Mouse (Mus musculus) mature B cell (primary cell): ENCODE measurements around the gene Ppara.

ENCODE experiments used
- in situ Hi-C: fragments of 300-500 bp; cut with MboI; formaldehyde crosslinking; loops from 2 replicates; pipeline ENCODE4 v1.14.3; 2019

The Ppara gene

DNA sequence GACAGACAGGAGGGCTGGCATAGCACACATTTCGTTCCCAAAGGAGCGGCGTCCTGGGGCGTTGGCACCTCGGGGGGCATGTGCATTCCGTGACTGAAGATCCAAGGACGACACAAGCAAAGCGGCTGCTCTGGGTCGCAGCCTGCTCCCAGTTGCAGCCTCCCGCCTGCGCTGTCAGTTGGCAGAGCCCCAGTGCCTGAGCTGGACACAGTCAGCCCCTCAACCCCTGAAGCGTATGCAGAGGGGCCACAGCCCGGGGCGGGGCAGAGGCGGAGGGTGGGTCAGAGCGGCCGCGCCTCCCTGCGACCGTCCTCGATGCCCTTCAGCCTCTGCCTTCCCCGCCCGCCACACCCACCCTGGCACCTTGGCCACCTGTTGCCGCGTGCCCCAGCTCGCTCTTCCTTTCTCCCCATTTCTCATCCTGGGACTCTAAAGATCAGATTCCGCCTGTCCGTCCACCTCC lies at the start of gene Ppara:
Gene Ppara, plus strand, starts transcription at position 413 of the 463 bp plus-strand sequence.
- in situ Hi-C loops: no loop called here

- in situ Hi-C loops: no loop called here
These were observed 48.0 kb upstream of the Ppara start for GRCm38 (mm10) chr15:85686641-85687395.

DNA sequence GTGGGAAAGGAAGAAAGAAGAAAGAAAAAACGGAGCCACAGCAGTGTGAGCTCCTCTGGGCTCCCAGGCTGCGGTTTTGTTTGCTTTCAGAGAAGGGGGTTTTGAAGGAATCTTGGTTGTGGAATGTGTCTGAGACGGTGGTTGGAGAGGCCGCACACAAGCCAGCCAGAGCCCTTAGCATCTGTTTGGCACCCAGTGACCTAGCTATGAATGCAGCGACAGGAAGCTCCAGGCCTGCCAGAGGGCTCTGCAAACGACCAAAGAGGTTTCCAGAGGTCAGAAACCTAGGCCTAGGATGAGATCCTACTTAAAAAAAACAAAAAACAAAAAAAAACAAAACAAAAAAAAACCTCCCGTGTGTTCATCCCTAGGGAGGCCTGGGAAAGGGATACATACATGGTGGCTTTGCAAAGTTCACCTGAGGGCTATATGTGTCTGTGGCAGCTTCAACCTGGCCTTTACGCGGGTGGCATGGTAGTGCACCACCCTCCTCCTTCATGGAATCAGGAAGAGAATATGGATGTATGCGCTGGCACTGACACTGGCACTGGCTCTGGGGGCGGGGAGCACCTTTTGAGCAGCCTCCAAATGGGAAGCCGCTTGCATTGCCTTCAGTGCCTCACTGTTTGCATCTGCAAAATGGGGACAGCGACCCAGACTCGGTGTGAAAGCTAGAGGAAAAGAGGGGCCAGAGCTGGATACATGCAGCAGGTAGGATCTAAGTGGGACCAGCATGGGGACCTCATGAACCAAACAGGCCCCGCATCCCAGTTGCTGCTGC lies 47.0 kb upstream of the Ppara start:
- in situ Hi-C loops: no loop called here

GRCm38 (mm10) chr15:85688734-85689133 lies 46.0 kb upstream of the Ppara start:
- in situ Hi-C loops: no loop called here

DNA sequence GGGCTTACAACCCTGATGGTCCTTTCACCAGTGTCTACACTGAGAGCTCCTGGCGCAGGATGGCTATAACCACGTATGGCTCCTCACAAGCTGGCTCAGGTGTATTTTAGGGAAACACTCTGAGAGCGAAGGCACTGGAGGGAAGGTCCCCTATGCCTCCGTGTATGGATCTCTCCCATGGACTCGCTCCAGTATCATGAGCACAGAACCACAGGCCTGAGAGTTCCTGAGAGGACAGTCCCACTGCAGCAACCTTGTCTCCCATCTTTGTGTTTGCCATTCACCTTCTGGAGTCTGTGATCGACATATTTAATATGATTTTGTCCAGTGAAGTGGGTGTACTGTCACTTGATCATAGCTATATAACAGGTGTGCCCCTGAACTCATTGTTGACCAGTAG lies 45.3 kb upstream of the Ppara start:
- in situ Hi-C loops: no loop called here

DNA sequence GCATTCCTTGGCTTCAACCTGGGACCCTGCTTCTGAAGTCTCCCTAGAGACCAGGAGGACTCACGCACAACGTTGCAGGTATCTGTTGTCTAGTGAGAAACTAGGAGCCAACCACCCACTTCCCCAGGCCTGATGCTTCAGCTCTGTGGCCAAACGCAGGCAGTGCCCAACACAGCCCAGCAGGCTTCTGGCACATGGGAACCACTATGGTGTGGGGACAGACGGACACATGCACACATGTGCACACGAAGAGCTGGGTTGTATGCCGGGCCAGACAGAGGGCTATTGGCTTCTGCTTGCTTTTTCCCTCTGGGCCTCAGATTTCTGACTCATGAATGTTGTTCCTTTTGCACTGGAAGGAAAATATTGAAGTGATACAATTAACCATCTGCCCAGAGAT lies 44.7 kb upstream of the Ppara start:
- in situ Hi-C loops: no loop called here

DNA sequence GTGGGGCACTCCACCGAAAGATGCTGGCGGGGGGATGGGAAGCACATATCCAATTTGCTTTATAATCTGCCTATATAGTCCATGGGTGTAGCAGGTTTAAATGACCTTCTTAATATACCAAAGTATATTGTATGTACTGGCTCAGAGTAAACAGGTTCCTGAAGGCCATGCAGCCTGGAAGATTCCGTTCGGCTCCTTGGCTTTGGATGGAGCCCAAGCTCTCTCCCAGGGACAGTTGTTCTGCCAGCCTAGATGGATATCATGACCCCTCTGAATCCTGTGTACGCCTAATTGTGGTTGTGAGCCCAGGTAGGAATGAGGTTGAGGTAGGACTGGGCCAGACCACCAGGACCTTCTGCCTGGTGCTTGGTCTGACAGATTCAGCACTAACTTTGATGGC lies 43.9 kb upstream of the Ppara start:
- in situ Hi-C loops: no loop called here

DNA sequence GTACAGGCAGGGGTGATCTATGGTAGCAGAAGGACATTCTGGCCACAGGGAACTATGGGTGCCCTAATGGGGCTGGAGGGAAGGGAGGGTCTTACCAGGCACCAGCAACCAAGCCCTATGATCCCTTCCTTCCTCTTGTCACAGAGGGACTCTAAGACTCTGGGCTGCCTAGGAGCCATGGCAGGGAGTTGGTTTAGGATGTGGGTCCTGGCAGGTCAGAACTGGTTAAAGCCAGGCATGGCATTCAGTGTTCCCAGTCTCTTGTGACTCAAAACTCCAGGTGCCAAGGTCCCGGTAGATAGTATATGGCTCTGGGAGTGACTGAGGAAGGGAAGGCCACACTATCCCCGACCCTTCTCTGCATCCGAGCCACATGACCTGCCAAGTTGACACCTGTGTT lies 41.7 kb upstream of the Ppara start:
- in situ Hi-C loops: no loop called here

GRCm38 (mm10) chr15:85693819-85694218 lies 41.0 kb upstream of the Ppara start:
- in situ Hi-C loops: no loop called here

- in situ Hi-C loops: no loop called here
These were observed 40.4 kb upstream of the Ppara start for GRCm38 (mm10) chr15:85694379-85694778.

- in situ Hi-C loops: no loop called here
These were observed 39.5 kb upstream of the Ppara start for GRCm38 (mm10) chr15:85695304-85695703.

DNA sequence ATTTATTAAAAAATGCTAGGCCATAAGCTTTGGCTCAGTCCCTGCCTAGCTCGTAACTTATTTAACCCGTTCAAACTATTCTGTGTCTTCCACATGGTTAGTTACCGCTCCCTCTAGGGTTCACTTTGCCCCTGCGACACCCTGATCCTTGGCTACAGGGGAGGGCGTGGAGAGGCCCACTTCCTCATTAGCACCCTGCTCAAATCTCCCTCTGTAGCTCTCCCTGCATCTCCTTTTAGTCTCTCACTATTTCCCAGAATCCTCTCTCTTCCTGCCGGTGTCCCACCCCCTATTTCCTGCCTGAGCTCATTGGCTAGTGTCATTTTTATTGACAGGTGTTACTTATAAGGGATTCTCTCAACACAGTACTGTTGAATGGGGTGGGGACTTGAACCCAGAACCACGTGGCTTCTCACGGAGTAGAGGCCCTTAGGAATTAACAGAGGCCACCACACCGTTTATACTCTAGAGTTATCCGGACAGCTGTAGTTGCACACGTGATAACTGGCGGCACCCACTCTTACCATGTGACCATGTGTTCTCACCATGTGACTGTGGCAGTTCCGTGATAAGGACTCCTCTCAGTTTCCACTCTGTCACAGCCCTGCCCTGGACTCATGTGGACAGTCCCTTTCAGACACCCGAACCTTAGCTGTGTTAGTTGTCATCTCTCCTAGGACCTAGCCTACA lies 36.3 kb upstream of the Ppara start:
- in situ Hi-C loops: no loop called here

- in situ Hi-C loops: no loop called here
These were observed 35.3 kb upstream of the Ppara start for GRCm38 (mm10) chr15:85699452-85699851.

DNA sequence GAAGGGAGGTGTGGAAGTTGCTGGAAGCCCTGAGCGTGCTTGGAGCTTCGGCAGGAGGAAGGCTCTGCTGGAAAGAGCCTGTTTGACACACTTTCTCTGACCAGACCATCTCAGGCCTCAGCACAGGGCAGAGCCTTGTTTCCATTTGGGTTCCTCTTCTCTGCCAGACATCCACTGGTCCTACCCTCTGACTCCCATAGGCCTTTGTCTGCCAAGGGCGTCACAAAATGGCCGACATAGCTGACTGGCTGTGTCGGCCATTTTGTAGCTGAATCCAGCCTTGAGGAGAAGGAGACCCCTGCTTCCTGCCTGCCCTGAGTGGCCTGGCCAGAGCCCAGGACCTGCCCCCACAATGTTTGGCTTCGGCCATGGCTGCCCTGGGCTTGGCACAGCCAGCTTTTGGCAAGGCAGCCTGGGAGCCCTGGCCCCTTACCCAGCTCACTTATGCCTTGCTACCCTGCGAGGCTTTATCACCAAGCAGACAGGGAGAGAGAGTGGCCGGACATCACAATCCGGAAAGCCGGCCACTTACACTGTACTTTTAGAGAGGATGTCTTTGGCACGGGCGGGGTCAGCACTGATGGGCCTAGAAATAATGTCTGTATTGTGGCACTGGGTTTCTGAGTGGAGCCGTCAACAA lies 34.8 kb upstream of the Ppara start:
- in situ Hi-C loops: loop anchor here (5.0 kb wide), 1 partner anchor 93 kb away; no protein-coding TSS in a partner anchor

GRCm38 (mm10) chr15:85700716-85701115 lies 34.1 kb upstream of the Ppara start:
- in situ Hi-C loops: loop anchor here (5.0 kb wide), 1 partner anchor 93 kb away; no protein-coding TSS in a partner anchor

- in situ Hi-C loops: loop anchor here (5.0 kb wide), 1 partner anchor 94 kb away; no protein-coding TSS in a partner anchor
These were observed 33.5 kb upstream of the Ppara start for GRCm38 (mm10) chr15:85701128-85701930.

GRCm38 (mm10) chr15:85702411-85702951 lies 32.3 kb upstream of the Ppara start:
- in situ Hi-C loops: loop anchor here (5.0 kb wide), 1 partner anchor 95 kb away; no protein-coding TSS in a partner anchor

- in situ Hi-C loops: loop anchor here (5.0 kb wide), 1 partner anchor 96 kb away; no protein-coding TSS in a partner anchor
These were observed 31.6 kb upstream of the Ppara start for GRCm38 (mm10) chr15:85703194-85703641.

- in situ Hi-C loops: loop anchor here (5.0 kb wide), 1 partner anchor 97 kb away; no protein-coding TSS in a partner anchor
These were observed 30.9 kb upstream of the Ppara start for GRCm38 (mm10) chr15:85703858-85704257.

- in situ Hi-C loops: loop anchor here (5.0 kb wide), 1 partner anchor 97 kb away; no protein-coding TSS in a partner anchor
These were observed 30.3 kb upstream of the Ppara start for GRCm38 (mm10) chr15:85704341-85705012.
